ENCODE assay signal across 8 mouse cellular contexts in genomic region chr12:38906812-38907211, GRCm38 (mm10).
DNase-seq lines count a peak whose midpoint lies in the region; ATAC-seq lines count a peak whose summit lies in the region.

No protein-coding gene starts in this region.

- ATAC-seq in neural tube, embryonic 11.5 days (ENCODE audit: insufficient read depth, low FRiP score, low TSS enrichment): no peak
- no peak for ATAC-seq in neural tube, embryonic 15.5 days (ENCODE audit: low FRiP score)
- peak; percentile 67; the same call in 1 of the 2 replicates for ATAC-seq in stomach, embryonic 14.5 days (ENCODE audit: insufficient number of reproducible peaks, insufficient read depth, low FRiP score, low read depth)

- H3K9ac ChIP-seq in neural tube, embryonic 11.5 days (ENCODE audit: low read length): no peak overlapping the region
- no peak overlapping the region for H3K9ac ChIP-seq in neural tube, embryonic 15.5 days (replicated peaks)
- no peak overlapping the region; the same call in 1 of the 2 replicates for H3K9ac ChIP-seq in stomach, embryonic 14.5 days (replicated peaks; ENCODE audit: low read depth, low read length)

- no peaks in the 10 kb centered on the region for H3K9me3 ChIP-seq in neural tube, embryonic 11.5 days (ENCODE audit: control insufficient read depth, low read length)
- H3K9me3 ChIP-seq in neural tube, embryonic 15.5 days (replicated peaks): no peaks in the 10 kb centered on the region
- no peaks in the 10 kb centered on the region for H3K9me3 ChIP-seq in stomach, embryonic 14.5 days (ENCODE audit: control insufficient read depth, low read depth, low read length)

- H3K36me3 ChIP-seq in neural tube, embryonic 11.5 days (ENCODE audit: control insufficient read depth, insufficient read depth, low read length): no peaks in the 10 kb centered on the region
- H3K36me3 ChIP-seq in neural tube, embryonic 15.5 days: no peaks in the 10 kb centered on the region
- H3K36me3 ChIP-seq in stomach, embryonic 14.5 days (ENCODE audit: control insufficient read depth, insufficient read depth, low read length): no peaks in the 10 kb centered on the region

- peak; percentile 5 for DNase-seq in gastrocnemius, postnatal 10 days
- DNase-seq in gastrocnemius, postnatal 14 days: no peak
- DNase-seq in neural tube, embryonic 11.5 days (ENCODE audit: low spot score): peak; percentile 14
- peak; percentile 9 to 19 for DNase-seq in heart, postnatal 10 days
- DNase-seq in left cerebral cortex, postnatal 14 days (ENCODE audit: low spot score in 2 of 2): no peak
- DNase-seq in thymus, postnatal 4 days: no peak

- no peak overlapping the region for H3K4me3 ChIP-seq in neural tube, embryonic 11.5 days (ENCODE audit: low read depth, low read length)
- H3K4me3 ChIP-seq in neural tube, embryonic 15.5 days (replicated peaks): no peak overlapping the region
- H3K4me3 ChIP-seq in stomach, embryonic 14.5 days (ENCODE audit: low read depth, low read length): no peak overlapping the region

- H3K27ac ChIP-seq in neural tube, embryonic 11.5 days (ENCODE audit: low read depth, low read length): no peak overlapping the region
- H3K27ac ChIP-seq in neural tube, embryonic 15.5 days (replicated peaks): no peak overlapping the region
- no peak overlapping the region for H3K27ac ChIP-seq in stomach, embryonic 14.5 days (ENCODE audit: low read length)

- no peaks in the 10 kb centered on the region for H3K27me3 ChIP-seq in neural tube, embryonic 11.5 days (ENCODE audit: control insufficient read depth, insufficient read depth, low read length)
- H3K27me3 ChIP-seq in neural tube, embryonic 15.5 days (replicated peaks): no peaks in the 10 kb centered on the region
- H3K27me3 ChIP-seq in stomach, embryonic 14.5 days (ENCODE audit: control insufficient read depth, insufficient read depth, low read length): no peaks in the 10 kb centered on the region

- no peak overlapping the region for H3K4me2 ChIP-seq in neural tube, embryonic 11.5 days (ENCODE audit: low read depth)
- no peak overlapping the region for H3K4me2 ChIP-seq in neural tube, embryonic 15.5 days
- no peak overlapping the region; the same call in 1 of the 2 replicates for H3K4me2 ChIP-seq in stomach, embryonic 14.5 days (replicated peaks; ENCODE audit: low read depth, low read length)

- 74% methylated on average over 9 of the region's 9 CpGs for WGBS in neural tube, embryonic 11.5 days
- 72% methylated on average over 9 of the region's 9 CpGs for WGBS in neural tube, embryonic 15.5 days
- 13% methylated on average over 9 of the region's 9 CpGs for WGBS in stomach, embryonic 14.5 days

- no peaks in the 10 kb centered on the region for H3K4me1 ChIP-seq in neural tube, embryonic 11.5 days (ENCODE audit: control insufficient read depth, insufficient read depth, low read length)
- no peaks in the 10 kb centered on the region for H3K4me1 ChIP-seq in neural tube, embryonic 15.5 days
- peaks cover 5% of the 10 kb centered on the region; the same call in 1 of the 2 replicates for H3K4me1 ChIP-seq in stomach, embryonic 14.5 days (ENCODE audit: control insufficient read depth, insufficient read depth, low read length)

- intact Hi-C loops in gastrocnemius, postnatal 14 days (cut with DNase I; ENCODE audit: low total_unique reads): no loop called here
- intact Hi-C loops in heart, postnatal 10 days (cut with DNase I): no loop called here
- intact Hi-C loops in left cerebral cortex, postnatal 14 days (cut with DNase I): no loop called here

Comparison
In these comparisons a context has a peak if more than half of its experiments do, and no peak if none do; other contexts are left out.
1. DNase-seq: peak in gastrocnemius, postnatal 10 days (single experiment), neural tube, embryonic 11.5 days (single experiment) and heart, postnatal 10 days (2 of 2); none in gastrocnemius, postnatal 14 days (single experiment), left cerebral cortex, postnatal 14 days (0 of 2) and thymus, postnatal 4 days (single experiment).